ENCODE assay signal across 8 mouse cellular contexts in the genomic region with DNA sequence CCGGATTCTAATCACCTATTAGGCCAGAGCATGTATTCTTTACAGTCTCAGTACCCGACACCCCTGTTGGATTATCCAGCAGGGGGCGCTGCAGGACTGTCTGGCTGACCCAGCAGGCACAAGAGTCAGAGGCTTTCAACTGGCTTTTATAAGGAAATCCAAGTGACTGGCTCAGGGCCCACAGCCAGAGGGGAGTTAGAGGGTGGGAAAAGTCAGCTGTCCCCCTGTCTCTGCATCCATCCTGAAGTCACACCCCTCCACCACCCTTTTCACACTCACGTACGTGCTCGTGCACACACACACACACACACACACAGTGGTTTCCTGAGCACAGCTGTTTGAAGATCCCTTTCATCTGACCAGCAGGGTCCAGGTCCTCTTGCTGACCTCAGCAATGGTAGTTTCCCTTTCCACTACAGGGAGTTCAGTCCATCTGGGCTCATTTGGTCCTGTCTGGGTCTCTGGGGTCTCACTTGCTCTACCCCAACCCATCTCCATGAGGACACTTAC. TPM values are rescaled to one million over a fixed set of nuclear protein-coding genes. Genes with fewer than 3 reads are reported as not detected.
A peak's percentile ranks its signal among the peaks of the same experiment; 100 is the strongest.
DNase-seq lines count a peak whose midpoint lies in the region; ATAC-seq lines count a peak whose summit lies in the region.

No protein-coding gene starts in this region.

- no peak overlapping the region for H3K27ac ChIP-seq in intestine, embryonic 14.5 days (ENCODE audit: low read depth)

- no peak overlapping the region for H3K4me2 ChIP-seq in intestine, embryonic 14.5 days (ENCODE audit: low read length)

- no peaks in the 10 kb centered on the region for H3K36me3 ChIP-seq in intestine, embryonic 14.5 days (ENCODE audit: control insufficient read depth, insufficient read depth, low read length)

- intact Hi-C loops in left cerebral cortex, postnatal 10 days (cut with DNase I), result loop anchor here (1.0 to 2.0 kb wide), 2 partner anchors 66 to 100 kb away; no protein-coding TSS in a partner anchor

- H3K9ac ChIP-seq in intestine, embryonic 14.5 days (ENCODE audit: low read length), result no peak overlapping the region

- peak; percentile 85 for DNase-seq in R1 (ENCODE audit: low read depth, low spot score)
- DNase-seq in cerebellum, postnatal 14 days, result peak; percentile 99 to 100
- peak; percentile 89 for DNase-seq in gastrocnemius, adult 18-20 months (ENCODE audit: low spot score)
- peak; percentile 99 for DNase-seq in intestine, embryonic 14.5 days (ENCODE audit: low spot score)
- DNase-seq in left cerebral cortex, postnatal 10 days (ENCODE audit: extremely low spot score in 1 of 2, low spot score in 2 of 2), result peak; percentile 78 to 93
- peak; percentile 95 for DNase-seq in right cerebral cortex, postnatal 4 days
- peak; percentile 80 for DNase-seq in yolk sac, embryonic 10.5 days (ENCODE audit: low spot score)

- 16% methylated on average over 6 of the region's 6 CpGs for WGBS in intestine, embryonic 14.5 days

- H3K9me3 ChIP-seq in intestine, embryonic 14.5 days (ENCODE audit: control insufficient read depth, low read length), result no peaks in the 10 kb centered on the region

- ATAC-seq in intestine, embryonic 14.5 days (replicated peaks; ENCODE audit: low FRiP score, low TSS enrichment, low read depth), result peak; percentile 51
- peak; percentile 80 for ATAC-seq in megakaryocyte-erythroid progenitor cell, adult 5-6 weeks (replicated peaks; ENCODE audit: low FRiP score, low TSS enrichment, poor library complexity, severe bottlenecking)

- H3K4me3 ChIP-seq in intestine, embryonic 14.5 days (ENCODE audit: low read depth, low read length), result no peak overlapping the region

- no peaks in the 10 kb centered on the region for H3K27me3 ChIP-seq in intestine, embryonic 14.5 days (replicated peaks; ENCODE audit: control insufficient read depth, insufficient read depth, low read length)

- H3K4me1 ChIP-seq in intestine, embryonic 14.5 days (replicated peaks; ENCODE audit: control insufficient read depth, insufficient read depth, low read length), result 0 out of 2 replicates have a peak, but pooled peaks cover 8% of the 10 kb centered on the region

RNA-seq across cellular contexts. Expression of a gene that starts 14.1 kb away (rescaled TPM):
- not detected for total RNA-seq in gastrocnemius, adult 18-20 months (2021)
- polyA plus RNA-seq in intestine, embryonic 14.5 days (2014; fragmentation: Nextera tagmentation; extraction: Ambion mirVana), result 0.16 TPM in 1 of 2 replicates, not detected in the other
- total RNA-seq in left cerebral cortex, postnatal 10 days (2021), result not detected
- not detected in 2 replicates for total RNA-seq in megakaryocyte-erythroid progenitor cell, adult 5-6 weeks (2014; fragmentation: Nextera tagmentation)
- total RNA-seq in megakaryocyte-erythroid progenitor cell, adult 5-6 weeks (2017), result not detected in 2 replicates

RNA-seq across cellular contexts. Expression of a gene that starts 17.0 kb away (rescaled TPM):
- total RNA-seq in gastrocnemius, adult 18-20 months (2021), result not detected
- 1.2 and 2.9 TPM in 2 replicates for polyA plus RNA-seq in intestine, embryonic 14.5 days (2014; fragmentation: Nextera tagmentation; extraction: Ambion mirVana)
- total RNA-seq in left cerebral cortex, postnatal 10 days (2021), result 10 to 100 TPM; 22.6 to 26.4 TPM
- total RNA-seq in megakaryocyte-erythroid progenitor cell, adult 5-6 weeks (2014; fragmentation: Nextera tagmentation), result not detected in 2 replicates
- not detected in 2 replicates for total RNA-seq in megakaryocyte-erythroid progenitor cell, adult 5-6 weeks (2017)

RNA-seq across cellular contexts. Expression of a gene that starts 38.2 kb away (rescaled TPM):
- total RNA-seq in gastrocnemius, adult 18-20 months (2021), result 10 to 100 TPM; 39.7 to 43.7 TPM
- 21.8 and 23.6 TPM in 2 replicates for polyA plus RNA-seq in intestine, embryonic 14.5 days (2014; fragmentation: Nextera tagmentation; extraction: Ambion mirVana)
- total RNA-seq in left cerebral cortex, postnatal 10 days (2021), result 1 to 10 TPM; 4.1 to 4.4 TPM
- not detected in 2 replicates for total RNA-seq in megakaryocyte-erythroid progenitor cell, adult 5-6 weeks (2014; fragmentation: Nextera tagmentation)
- not detected in 2 replicates for total RNA-seq in megakaryocyte-erythroid progenitor cell, adult 5-6 weeks (2017)

RNA-seq across cellular contexts. Expression of a gene that starts 47.6 kb away (rescaled TPM):
- total RNA-seq in gastrocnemius, adult 18-20 months (2021), result 1 to 10 TPM in 1 of 2 experiments, under 1 TPM in 1; 0.57 to 1.1 TPM
- 0.27 and 1.2 TPM in 2 replicates for polyA plus RNA-seq in intestine, embryonic 14.5 days (2014; fragmentation: Nextera tagmentation; extraction: Ambion mirVana)
- total RNA-seq in left cerebral cortex, postnatal 10 days (2021), result 1 to 10 TPM; 4.0 to 8.7 TPM
- not detected in 2 replicates for total RNA-seq in megakaryocyte-erythroid progenitor cell, adult 5-6 weeks (2014; fragmentation: Nextera tagmentation)
- total RNA-seq in megakaryocyte-erythroid progenitor cell, adult 5-6 weeks (2017), result not detected in 2 replicates

Comparison
In these comparisons a context has a peak if more than half of its experiments do, and no peak if none do; other contexts are left out.
1. RNA of a gene that starts 17.0 kb away (total RNA-seq): 22.6 to 26.4 TPM in left cerebral cortex, postnatal 10 days; not detected in gastrocnemius, adult 18-20 months and not detected in megakaryocyte-erythroid progenitor cell, adult 5-6 weeks; every median in the first group is over 10 times any median in the second.
2. RNA of a gene that starts 38.2 kb away (total RNA-seq): 39.7 to 43.7 TPM in gastrocnemius, adult 18-20 months; 4.1 to 4.4 TPM in left cerebral cortex, postnatal 10 days and not detected in megakaryocyte-erythroid progenitor cell, adult 5-6 weeks; every median in the first group is over 4 times any median in the second.
3. Peak in every context shown above with its lines, with median percentiles within 50 percentile points of each other: DNase-seq.